8 mouse cellular contexts compared by ENCODE assay signal in the genomic region with DNA sequence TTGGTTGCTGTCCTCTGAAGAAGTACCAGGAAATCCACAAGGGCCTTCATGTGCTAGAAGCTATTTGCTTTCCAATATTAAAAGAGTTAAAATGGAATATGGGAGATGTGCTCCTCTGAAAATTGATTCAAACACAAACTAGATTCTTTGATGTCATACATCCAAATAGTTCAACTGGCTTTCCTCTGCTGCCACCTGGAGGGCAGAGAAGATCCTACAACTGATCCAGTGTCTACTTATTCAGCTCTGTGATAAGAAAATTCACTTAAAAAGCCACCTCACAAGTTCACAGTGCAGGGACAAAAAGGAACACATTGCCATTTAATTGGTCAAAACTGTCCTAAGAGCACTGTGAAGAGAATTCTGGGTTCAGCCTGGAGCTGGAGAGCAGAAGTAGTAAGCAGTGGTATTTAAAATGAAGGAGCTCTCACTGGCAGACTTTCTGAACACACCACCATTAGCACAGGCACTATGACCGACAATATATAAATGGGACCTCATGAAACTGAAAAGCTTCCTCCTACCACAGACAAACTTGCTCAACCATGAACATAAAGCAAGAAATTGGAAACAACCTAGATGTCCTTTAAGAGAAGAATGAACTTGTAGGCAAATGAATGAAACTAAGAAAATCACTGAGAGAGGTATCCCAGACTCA.
DNase-seq lines count a peak whose midpoint lies in the region; ATAC-seq lines count a peak whose summit lies in the region.

No protein-coding gene starts in this region.

- no peak overlapping the region for H3K9ac ChIP-seq in forebrain, embryonic 11.5 days (ENCODE audit: low read length)
- H3K9ac ChIP-seq in forebrain, embryonic 15.5 days (replicated peaks) = no peak overlapping the region

- H3K4me2 ChIP-seq in forebrain, embryonic 11.5 days (ENCODE audit: low read depth, low read length, severe bottlenecking) = no peak overlapping the region
- no peak overlapping the region for H3K4me2 ChIP-seq in forebrain, embryonic 15.5 days (replicated peaks)

- H3K4me3 ChIP-seq in forebrain, embryonic 11.5 days (ENCODE audit: low read depth, low read length) = no peak overlapping the region
- no peak overlapping the region for H3K4me3 ChIP-seq in forebrain, embryonic 15.5 days

- H3K9me3 ChIP-seq in forebrain, embryonic 11.5 days (ENCODE audit: control insufficient read depth, low read length) = no peaks in the 10 kb centered on the region
- no peaks in the 10 kb centered on the region for H3K9me3 ChIP-seq in forebrain, embryonic 15.5 days

- 86% methylated on average over 1 of the region's 1 CpGs for WGBS in forebrain, embryonic 11.5 days
- WGBS in forebrain, embryonic 15.5 days = 78% methylated on average over 1 of the region's 1 CpGs

- H3K27ac ChIP-seq in forebrain, embryonic 11.5 days (ENCODE audit: low read depth, low read length) = no peak overlapping the region
- no peak overlapping the region for H3K27ac ChIP-seq in forebrain, embryonic 15.5 days (replicated peaks)

- ATAC-seq in forebrain, embryonic 11.5 days (replicated peaks; ENCODE audit: low FRiP score) = no peak
- no peak for ATAC-seq in forebrain, embryonic 15.5 days (replicated peaks)

- no peaks in the 10 kb centered on the region for H3K4me1 ChIP-seq in forebrain, embryonic 11.5 days (replicated peaks; ENCODE audit: control insufficient read depth, insufficient read depth, low read length)
- H3K4me1 ChIP-seq in forebrain, embryonic 15.5 days = 0 out of 2 replicates have a peak, but pooled peaks cover 3% of the 10 kb centered on the region

- DNase-seq in forebrain, embryonic 11.5 days (ENCODE audit: low spot score) = peak; percentile 80
- DNase-seq in Muller cell, postnatal 12 days (ENCODE audit: inconsistent ontology term) = peak; percentile 42
- peak; percentile 90 for DNase-seq in cerebellum, adult 9-10 months
- DNase-seq in gastrocnemius, adult 8-10 months (ENCODE audit: low spot score in 2 of 2) = peak; percentile 51 to 59
- DNase-seq in layer of hippocampus, adult 8-10 months (ENCODE audit: low spot score in 2 of 2) = peak; percentile 59 to 88
- DNase-seq in lung, postnatal 14 days = peak; percentile 83
- DNase-seq in right cerebral cortex, postnatal 4 days = peak; percentile 85

- peaks cover 18% of the 10 kb centered on the region for H3K27me3 ChIP-seq in forebrain, embryonic 11.5 days (ENCODE audit: control insufficient read depth, insufficient read depth, low read length)
- H3K27me3 ChIP-seq in forebrain, embryonic 15.5 days = no peaks in the 10 kb centered on the region

- H3K36me3 ChIP-seq in forebrain, embryonic 11.5 days (ENCODE audit: control insufficient read depth, insufficient read depth, low read length) = no peaks in the 10 kb centered on the region
- H3K36me3 ChIP-seq in forebrain, embryonic 15.5 days = no peaks in the 10 kb centered on the region
